Mouse (Mus musculus) embryonic fibroblast, embryonic 13.5 days (primary cell): Measurements from ENCODE around the gene Lamb2.

Experiments
- CTCF ChIP-seq: IDR thresholded peaks from 2 replicates; pipeline ENCODE4 v1.5.1; 2011; ENCODE audit warnings: mild to moderate bottlenecking, control low read depth, low read length, moderate library complexity, borderline replicate concordance; ENCODE audit not compliant: insufficient read depth
- POLR2A ChIP-seq: IDR thresholded peaks from 2 replicates; pipeline ENCODE4 v1.6.1; 2011; ENCODE audit warnings: low read depth, mild to moderate bottlenecking, control low read depth, low read length, moderate library complexity

DNA sequence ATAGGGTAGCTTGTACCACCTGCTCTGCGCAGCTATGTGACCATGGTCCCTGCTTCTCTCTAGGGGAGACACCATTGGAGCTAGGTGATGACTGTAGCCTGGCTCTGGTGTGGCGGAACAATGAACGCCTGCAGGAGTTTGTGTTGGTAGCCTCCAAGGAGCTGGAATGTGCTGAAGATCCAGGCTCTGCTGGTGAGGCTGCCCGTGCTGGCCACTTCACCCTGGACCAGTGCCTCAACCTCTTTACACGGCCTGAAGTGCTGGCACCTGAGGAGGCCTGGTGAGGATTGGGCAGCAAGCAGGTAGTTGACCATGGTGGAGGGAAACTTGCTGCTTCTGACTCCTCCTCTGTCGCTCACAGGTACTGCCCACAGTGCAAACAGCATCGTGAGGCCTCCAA lies 19.7 kb downstream of the Lamb2 start:
- TF ChIP-seq CTCF, result no peak
- no peak for TF ChIP-seq POLR2A
